Mouse (Mus musculus) adrenal gland, adult 8-10 months (tissue): ENCODE measurements around the gene Slc2a6. TPM values are rescaled to one million over a fixed set of nuclear protein-coding genes. Genes with fewer than 3 reads are reported as not detected.

Experiments
- total RNA-seq, 4 experiments: library from RNA; stranded (reverse); gene quantifications; 2 replicates each; pipeline ENCODE4 v1.2.4; 2022

Slc2a6 gene
- total RNA-seq, 4 experiments from 2014 or later = 0.87 to 1.2 (median 1.0) TPM

Other genes starting within 250 kb of the Slc2a6 start
- gene Abo, start 163.0 kb downstream of the Slc2a6 start, total RNA-seq = not detected
- gene Surf6, start 125.1 kb downstream of the Slc2a6 start, total RNA-seq = 10 to 100 TPM; 26.0 to 32.8 (median 28.9) TPM
- 10 to 100 TPM; 51.6 to 73.6 (median 62.4) TPM for gene Med22, start 117.3 kb downstream of the Slc2a6 start, total RNA-seq
- 100 to 1,000 TPM; 424 to 496 (median 462) TPM for gene Rpl7a, start 117.2 kb downstream of the Slc2a6 start, total RNA-seq
- 10 to 100 TPM; 43.1 to 55.8 (median 52.2) TPM for gene Surf2, start 111.6 kb downstream of the Slc2a6 start, total RNA-seq
- gene Surf1, start 111.5 kb downstream of the Slc2a6 start, total RNA-seq = 100 to 1,000 TPM; 128 to 137 (median 135) TPM
- 100 to 1,000 TPM; 161 to 218 (median 182) TPM for gene Surf4, start 94.1 kb downstream of the Slc2a6 start, total RNA-seq
- under 1 TPM in 2 of 4 experiments, not detected in 2; 0.75 to 0.77 TPM for gene Stkld1, start 94.0 kb downstream of the Slc2a6 start, total RNA-seq
- gene Rexo4, start 63.6 kb downstream of the Slc2a6 start, total RNA-seq = 10 to 100 TPM; 28.5 to 44.6 (median 37.5) TPM
- gene Adamts13, start 54.6 kb downstream of the Slc2a6 start, total RNA-seq = not detected
- gene Cacfd1, start 18.1 kb downstream of the Slc2a6 start, total RNA-seq = 10 to 100 TPM; 64.5 to 73.5 (median 66.9) TPM
- gene Mymk, start 44.2 kb upstream of the Slc2a6 start, total RNA-seq = under 1 TPM in 1 of 4 experiments, not detected in 3; 0.20 TPM
- 10 to 100 TPM; 14.3 to 24.8 (median 19.3) TPM for gene Adamtsl2, start 51.4 kb upstream of the Slc2a6 start, total RNA-seq
- gene Fam163b, start 114.5 kb upstream of the Slc2a6 start, total RNA-seq = 1 to 10 TPM; 2.5 to 4.4 (median 3.5) TPM
- 100 to 1,000 TPM; 394 to 536 (median 504) TPM for gene Dbh, start 137.2 kb upstream of the Slc2a6 start, total RNA-seq
- gene Sardh, start 220.3 kb upstream of the Slc2a6 start, total RNA-seq = 10 to 100 TPM in 1 of 4 experiments, 1 to 10 TPM in 3; 8.1 to 11.2 (median 8.8) TPM